Mouse (Mus musculus): ENCODE results near the gene Stk32c. TPM values are rescaled to one million over a fixed set of nuclear protein-coding genes. Genes with fewer than 3 reads are reported as not detected.

Stk32c gene
- total RNA-seq, 1 experiment, result 0.89 TPM

DNA sequence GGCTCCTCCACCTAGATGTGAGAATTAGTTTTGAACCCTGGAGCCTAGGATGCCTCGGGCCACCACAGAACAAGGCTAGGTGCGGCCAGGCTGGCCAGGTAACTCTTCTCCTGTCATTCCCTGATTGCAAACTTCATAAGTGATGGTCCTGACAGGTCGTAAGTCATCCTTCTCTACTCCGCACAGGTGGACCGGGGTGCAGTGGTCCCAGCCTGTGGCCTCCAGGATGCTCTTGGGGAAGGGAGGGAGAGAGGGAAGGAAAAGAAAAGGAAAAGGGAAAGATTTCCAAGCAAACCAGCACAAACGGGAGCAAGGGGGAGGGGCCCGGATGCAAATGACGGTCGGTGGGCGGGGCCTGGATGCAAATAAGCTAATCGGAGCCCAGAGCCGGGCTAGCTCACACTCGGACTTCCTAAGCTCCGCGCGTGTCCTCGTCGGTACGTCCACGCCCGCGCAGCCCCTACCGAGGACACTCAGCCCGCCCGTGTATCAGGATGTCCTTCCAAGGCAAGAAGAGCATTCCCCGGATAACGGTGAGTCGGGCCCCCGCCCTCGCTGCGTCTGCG, 127.4 kb downstream of the Stk32c start, which contains the start of gene Dpysl4:
Gene Dpysl4 (plus strand): TSS at position 373 of the 566 bp plus-strand sequence.
- no peaks in the 10 kb centered on the region for H3K36me3 ChIP-seq (ENCODE audit: control insufficient read depth, insufficient read depth, low read length, poor library complexity, severe bottlenecking)
- TF ChIP-seq HCFC1 (IDR thresholded peaks at IDR 0.05; ENCODE audit: borderline replicate concordance, insufficient read depth, low read length), result no peak
- in situ Hi-C loops (cut with MboI; ENCODE audit: low sequenced_read_pairs in 2 of 2, unreplicated experiment in 2 of 2), result loop anchor here in 1 of 2 experiments (25.0 kb wide), 1 partner anchor 377 kb away; no protein-coding TSS in a partner anchor
- peak within 1 kb of the TSS; percentile 56 for H3K9ac ChIP-seq (ENCODE audit: insufficient read depth, low read depth, low read length, poor library complexity, severe bottlenecking)
- H3K4me1 ChIP-seq (ENCODE audit: control insufficient read depth in 2 of 2, insufficient read depth in 2 of 2, low read length in 2 of 2, poor library complexity in 1 of 2), result peaks cover 0 to 9% of the 10 kb centered on the region in 2 experiments; a peak in 1 of 4 replicates
- no peak within 1 kb of the TSS for H3K27ac ChIP-seq (ENCODE audit: insufficient read depth, low read depth, low read length, poor library complexity, severe bottlenecking)
- DNase-seq (ENCODE audit: low read depth, low spot score), result peak; percentile 62
- no peaks in the 10 kb centered on the region for H3K9me3 ChIP-seq (ENCODE audit: control insufficient read depth, insufficient read depth, low read depth, low read length)
- peak within 1 kb of the TSS; percentile 75 to 77 for H3K4me3 ChIP-seq (ENCODE audit: insufficient read depth in 1 of 2, low read depth in 1 of 2, low read length in 2 of 2, poor library complexity in 1 of 2, severe bottlenecking in 1 of 2)

DNA sequence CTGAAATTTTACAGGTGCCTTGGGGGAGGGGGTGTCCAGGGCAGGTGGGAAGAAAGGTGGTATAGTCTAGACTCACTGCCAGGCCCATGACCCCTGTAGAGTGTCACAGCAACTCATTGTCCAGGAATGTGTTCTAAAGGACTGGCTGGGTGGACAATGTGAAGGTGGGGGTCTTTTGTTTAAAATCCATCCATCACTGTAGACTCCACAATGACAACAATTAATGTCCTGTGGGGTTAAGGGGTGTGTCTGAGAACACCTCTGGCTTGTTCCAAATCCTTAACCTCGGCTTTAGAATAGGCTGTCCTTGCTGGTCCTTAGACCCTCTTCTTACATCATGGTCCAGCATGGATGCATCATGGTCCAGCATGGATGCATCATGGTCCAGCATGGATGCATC, 128.8 kb downstream of the Stk32c start:
- in situ Hi-C loops (cut with MboI; ENCODE audit: low sequenced_read_pairs in 2 of 2, unreplicated experiment in 2 of 2), result loop anchor here in 1 of 2 experiments (25.0 kb wide), 1 partner anchor 378 kb away; no protein-coding TSS in a partner anchor
- Histone ChIP-seq H3K9me3 (ENCODE audit: control insufficient read depth, insufficient read depth, low read depth, low read length) (no peaks in the 10 kb centered on the region), H3K4me3 (ENCODE audit: insufficient read depth in 1 of 2, low read depth in 1 of 2, low read length in 2 of 2, poor library complexity in 1 of 2, severe bottlenecking in 1 of 2) (no peak overlapping the region), H3K9ac (ENCODE audit: insufficient read depth, low read depth, low read length, poor library complexity, severe bottlenecking) (no peak overlapping the region), H3K4me1 (ENCODE audit: control insufficient read depth in 2 of 2, insufficient read depth in 2 of 2, low read length in 2 of 2, poor library complexity in 1 of 2) (peaks cover 4 to 10% of the 10 kb centered on the region in 2 experiments; a peak in 2 of 4 replicates), H3K36me3 (ENCODE audit: control insufficient read depth, insufficient read depth, low read length, poor library complexity, severe bottlenecking) (no peaks in the 10 kb centered on the region), H3K27ac (ENCODE audit: insufficient read depth, low read depth, low read length, poor library complexity, severe bottlenecking) (no peak overlapping the region)
- no peak for TF ChIP-seq ZC3H11A (IDR thresholded peaks at IDR 0.05; ENCODE audit: borderline replicate concordance, low read depth, low read length)
- no peak for TF ChIP-seq HCFC1 (IDR thresholded peaks at IDR 0.05; ENCODE audit: borderline replicate concordance, insufficient read depth, low read length)
- TF ChIP-seq ZNF384 (IDR thresholded peaks at IDR 0.05; ENCODE audit: low read depth, low read length), result no peak
- TF ChIP-seq MAFK (IDR thresholded peaks at IDR 0.05; ENCODE audit: insufficient read depth, low read depth, low read length), result no peak
- TF ChIP-seq CHD2 (IDR thresholded peaks at IDR 0.05; ENCODE audit: low read depth, low read length), result no peak
- no peak for DNase-seq (ENCODE audit: low read depth, low spot score)

DNA sequence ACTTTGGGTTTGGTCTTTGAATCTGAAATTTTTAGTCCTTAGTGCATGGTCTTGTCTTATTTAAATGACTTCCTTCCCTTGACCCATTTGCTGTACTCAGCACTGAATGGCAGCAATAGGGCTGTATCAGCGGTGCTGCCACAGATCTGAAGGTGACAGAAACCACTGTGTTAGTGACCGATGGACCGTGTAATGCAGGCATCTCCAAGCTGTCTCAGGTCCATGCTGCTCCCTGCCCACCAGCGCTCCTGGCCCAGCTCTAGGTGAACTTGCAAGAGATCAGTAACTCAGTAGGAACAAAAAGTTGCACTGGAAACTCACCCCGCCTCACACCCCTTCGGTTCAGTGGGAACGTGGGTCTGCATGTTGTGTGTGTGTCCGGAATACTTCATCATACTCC, 130.8 kb downstream of the Stk32c start:
- H3K27ac ChIP-seq (ENCODE audit: insufficient read depth, low read depth, low read length, poor library complexity, severe bottlenecking), result no peak overlapping the region
- no peak overlapping the region for H3K4me3 ChIP-seq (ENCODE audit: insufficient read depth in 1 of 2, low read depth in 1 of 2, low read length in 2 of 2, poor library complexity in 1 of 2, severe bottlenecking in 1 of 2)
- H3K9me3 ChIP-seq (ENCODE audit: control insufficient read depth, insufficient read depth, low read depth, low read length), result no peaks in the 10 kb centered on the region
- H3K4me1 ChIP-seq (ENCODE audit: control insufficient read depth in 2 of 2, insufficient read depth in 2 of 2, low read length in 2 of 2, poor library complexity in 1 of 2), result peaks cover 4 to 19% of the 10 kb centered on the region in 2 experiments; a peak in 2 of 4 replicates
- H3K9ac ChIP-seq (ENCODE audit: insufficient read depth, low read depth, low read length, poor library complexity, severe bottlenecking), result no peak overlapping the region
- in situ Hi-C loops (cut with MboI; ENCODE audit: low sequenced_read_pairs in 2 of 2, unreplicated experiment in 2 of 2), result loop anchor here in 1 of 2 experiments (25.0 kb wide), 1 partner anchor 380 kb away; no protein-coding TSS in a partner anchor
- no peaks in the 10 kb centered on the region for H3K36me3 ChIP-seq (ENCODE audit: control insufficient read depth, insufficient read depth, low read length, poor library complexity, severe bottlenecking)
- no peak for TF ChIP-seq MAFK (IDR thresholded peaks at IDR 0.05; ENCODE audit: insufficient read depth, low read depth, low read length)
- no peak for TF ChIP-seq ZC3H11A (IDR thresholded peaks at IDR 0.05; ENCODE audit: borderline replicate concordance, low read depth, low read length)
- no peak for TF ChIP-seq ZNF384 (IDR thresholded peaks at IDR 0.05; ENCODE audit: low read depth, low read length)
- TF ChIP-seq HCFC1 (IDR thresholded peaks at IDR 0.05; ENCODE audit: borderline replicate concordance, insufficient read depth, low read length), result no peak
- TF ChIP-seq CHD2 (IDR thresholded peaks at IDR 0.05; ENCODE audit: low read depth, low read length), result no peak
- no peak for DNase-seq (ENCODE audit: low read depth, low spot score)

DNA sequence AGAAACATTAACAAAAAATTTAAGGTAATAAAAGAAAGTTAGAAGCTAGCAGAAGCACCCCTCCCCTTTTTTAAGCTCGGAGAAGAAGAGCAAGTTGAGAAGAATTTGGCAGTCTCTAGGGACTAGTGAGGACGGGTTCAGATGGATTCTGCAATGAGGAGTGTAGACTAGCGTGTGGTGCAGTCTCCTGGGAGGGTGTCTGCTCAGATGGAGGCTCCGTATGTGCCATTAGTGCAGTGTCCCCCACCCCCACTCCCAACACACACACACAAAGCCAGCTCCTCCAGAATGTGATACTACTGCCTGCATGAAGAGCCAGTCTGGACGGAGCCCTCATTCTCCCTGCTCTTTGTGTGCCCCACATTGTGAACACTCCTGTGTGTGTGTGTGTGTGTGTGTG, 131.9 kb downstream of the Stk32c start:
- H3K9ac ChIP-seq (ENCODE audit: insufficient read depth, low read depth, low read length, poor library complexity, severe bottlenecking), result no peak overlapping the region
- no peak overlapping the region for H3K4me3 ChIP-seq (ENCODE audit: insufficient read depth in 1 of 2, low read depth in 1 of 2, low read length in 2 of 2, poor library complexity in 1 of 2, severe bottlenecking in 1 of 2)
- DNase-seq (ENCODE audit: low read depth, low spot score), result no peak
- H3K4me1 ChIP-seq (ENCODE audit: control insufficient read depth in 2 of 2, insufficient read depth in 2 of 2, low read length in 2 of 2, poor library complexity in 1 of 2), result peaks cover 4 to 22% of the 10 kb centered on the region in 2 experiments; a peak in 2 of 4 replicates
- TF ChIP-seq MAFK (IDR thresholded peaks at IDR 0.05; ENCODE audit: insufficient read depth, low read depth, low read length) (no peak), HCFC1 (IDR thresholded peaks at IDR 0.05; ENCODE audit: borderline replicate concordance, insufficient read depth, low read length) (no peak), ZNF384 (IDR thresholded peaks at IDR 0.05; ENCODE audit: low read depth, low read length) (no peak), ZC3H11A (IDR thresholded peaks at IDR 0.05; ENCODE audit: borderline replicate concordance, low read depth, low read length) (no peak), CHD2 (IDR thresholded peaks at IDR 0.05; ENCODE audit: low read depth, low read length) (no peak)
- H3K9me3 ChIP-seq (ENCODE audit: control insufficient read depth, insufficient read depth, low read depth, low read length), result no peaks in the 10 kb centered on the region
- in situ Hi-C loops (cut with MboI; ENCODE audit: low sequenced_read_pairs in 2 of 2, unreplicated experiment in 2 of 2), result loop anchor here in 1 of 2 experiments (25.0 kb wide), 1 partner anchor 381 kb away; no protein-coding TSS in a partner anchor
- no peaks in the 10 kb centered on the region for H3K36me3 ChIP-seq (ENCODE audit: control insufficient read depth, insufficient read depth, low read length, poor library complexity, severe bottlenecking)
- H3K27ac ChIP-seq (ENCODE audit: insufficient read depth, low read depth, low read length, poor library complexity, severe bottlenecking), result no peak overlapping the region

Measured in ES-E14 (cell line).